Mouse (Mus musculus): ENCODE results near the gene Upf1. TPM values are rescaled to one million over a fixed set of nuclear protein-coding genes. Genes with fewer than 3 reads are reported as not detected.

Gene Upf1
- total RNA-seq (2023) = 68.7 to 78.5 TPM (median 70.9 TPM) in 4 replicates

GRCm38 (mm10) chr8:70353194-70353817 is at the start of gene Upf1:
TSS of gene Upf1 (minus strand) at chr8:70353278.

GRCm38 (mm10) chr8:70373397-70374317 is 20.6 kb upstream of the Upf1 start, which contains the start of gene Comp:
TSS of gene Comp (plus strand) at chr8:70373558.

GRCm38 (mm10) chr8:70329124-70329834 is 23.8 kb downstream of the Upf1 start, which contains the start of gene Gdf1:
TSS of gene Gdf1 (plus strand) at chr8:70329817.

GRCm38 (mm10) chr8:70315624-70316510 is 37.2 kb downstream of the Upf1 start, which contains the start of gene Cers1:
TSS of gene Cers1 (plus strand) at chr8:70315775.

GRCm38 (mm10) chr8:70302358-70302890 is 50.7 kb downstream of the Upf1 start, which contains the start of the genes Ddx49 and Cope:
TSS of gene Ddx49 (minus strand) at chr8:70302489.
TSS of gene Cope (plus strand) at chr8:70302518.

GRCm38 (mm10) chr8:70282603-70283135 is 70.4 kb downstream of the Upf1 start, which contains the start of gene Homer3:
TSS of gene Homer3 (plus strand) at chr8:70282827.

Other genes starting within 250 kb of the Upf1 start
- 0.12 to 0.24 TPM (median 0.12 TPM) in 4 replicates for gene Ncan, start 232.4 kb downstream of the Upf1 start, total RNA-seq (2023)
- 26.8 to 34.5 TPM (median 33.3 TPM) in 4 replicates for gene Nr2c2ap, start 221.9 kb downstream of the Upf1 start, total RNA-seq (2023)
- gene Rfxank, start 214.1 kb downstream of the Upf1 start, total RNA-seq (2023) = 29.2 to 34.9 TPM (median 32.5 TPM) in 4 replicates
- 47.1 to 58.2 TPM (median 52.7 TPM) in 4 replicates for gene Borcs8, start 213.8 kb downstream of the Upf1 start, total RNA-seq (2023)
- 2.4 to 4.5 TPM (median 4.0 TPM) in 4 replicates for gene Mef2b, start 213.6 kb downstream of the Upf1 start, total RNA-seq (2023)
- 43.7 to 57.9 TPM (median 47.4 TPM) in 4 replicates for gene Tmem161a, start 180.9 kb downstream of the Upf1 start, total RNA-seq (2023)
- gene Slc25a42, start 141.0 kb downstream of the Upf1 start, total RNA-seq (2023) = 3.6 to 6.2 TPM (median 4.5 TPM) in 4 replicates
- 65.9 to 70.7 TPM (median 67.1 TPM) in 4 replicates for gene Sugp2, start 119.1 kb downstream of the Upf1 start, total RNA-seq (2023)
- gene Armc6, start 118.8 kb downstream of the Upf1 start, total RNA-seq (2023) = 7.2 to 11.5 TPM (median 10.0 TPM) in 4 replicates
- 6.2 to 9.0 TPM (median 6.9 TPM) in 4 replicates for gene Homer3, start 70.5 kb downstream of the Upf1 start, total RNA-seq (2023)
- gene Ddx49, start 50.8 kb downstream of the Upf1 start, total RNA-seq (2023) = 67.5 to 86.5 TPM (median 76.3 TPM) in 4 replicates
- 94.5 to 110 TPM (median 108 TPM) in 4 replicates for gene Cope, start 50.8 kb downstream of the Upf1 start, total RNA-seq (2023)
- not detected in 4 replicates for gene Cers1, start 37.5 kb downstream of the Upf1 start, total RNA-seq (2023)
- not detected in 4 replicates for gene Gdf1, start 23.5 kb downstream of the Upf1 start, total RNA-seq (2023)
- gene Comp, start 20.3 kb upstream of the Upf1 start, total RNA-seq (2023) = 0.48 TPM in 1 of 4 replicates, not detected in the others
- 16.1 to 28.0 TPM (median 24.1 TPM) in 4 replicates for gene Crtc1, start 86.3 kb upstream of the Upf1 start, total RNA-seq (2023)
- gene Klhl26, start 123.7 kb upstream of the Upf1 start, total RNA-seq (2023) = 8.4 to 10.1 TPM (median 8.6 TPM) in 4 replicates
- gene Tmem59l, start 134.1 kb upstream of the Upf1 start, total RNA-seq (2023) = not detected in 4 replicates
- 1.2 to 2.5 TPM (median 2.0 TPM) in 3 of 4 replicates, not detected in the other for gene Crlf1, start 139.9 kb upstream of the Upf1 start, total RNA-seq (2023)
- 33.3 to 46.0 TPM (median 38.6 TPM) in 4 replicates for gene Rex1bd, start 153.5 kb upstream of the Upf1 start, total RNA-seq (2023)
- gene Uba52, start 157.5 kb upstream of the Upf1 start, total RNA-seq (2023) = 2,835 to 2,861 TPM (median 2,853 TPM) in 4 replicates
- gene Fkbp8, start 174.4 kb upstream of the Upf1 start, total RNA-seq (2023) = 231 to 253 TPM (median 245 TPM) in 4 replicates
- 53.7 to 70.3 TPM (median 60.4 TPM) in 4 replicates for gene Kxd1, start 174.7 kb upstream of the Upf1 start, total RNA-seq (2023)
- 26.1 to 31.6 TPM (median 29.4 TPM) in 4 replicates for gene Ell, start 186.2 kb upstream of the Upf1 start, total RNA-seq (2023)
- gene Isyna1, start 241.1 kb upstream of the Upf1 start, total RNA-seq (2023) = 101 to 107 TPM (median 103 TPM) in 4 replicates

Measured in B cell, adult 62 days (primary cell).